Mouse (Mus musculus) heart, postnatal 0 days (tissue): ENCODE measurements around the gene Krtap24-1. TPM values are rescaled to one million over a fixed set of nuclear protein-coding genes. Genes with fewer than 3 reads are reported as not detected.

Experiments used
- ATAC-seq: fragments of 200-750 bp; cut with Nextera tagmentation; 2 replicates; pipeline ENCODE4 v1.8.0; 2017; ENCODE audit warnings: low read depth, moderate number of reproducible peaks, moderate library complexity; ENCODE audit not compliant: insufficient read depth
- DNase-seq: peaks from one replicate; pipeline ENCODE4 v3.0.0-alpha.2; 2016; ENCODE audit warnings: low spot score
- H3K27ac ChIP-seq: fragments of 300-500 bp; sonication (generic); 2 replicates; pipeline ENCODE4 v1.5.1; 2014; ENCODE audit warnings: low read depth, mild to moderate bottlenecking
- H3K27me3 ChIP-seq: fragments of 300-500 bp; sonication (generic); 2 replicates; pipeline ENCODE4 v1.6.1; 2014; ENCODE audit warnings: low read length, mixed read lengths; ENCODE audit not compliant: control insufficient read depth, insufficient read depth
- H3K36me3 ChIP-seq: fragments of 300-500 bp; sonication (generic); replicated peaks from 2 replicates; pipeline ENCODE4 v1.6.1; 2014; ENCODE audit warnings: low read length, mixed read lengths; ENCODE audit not compliant: control insufficient read depth, insufficient read depth
- H3K4me1 ChIP-seq: fragments of 300-500 bp; sonication (generic); 2 replicates; pipeline ENCODE4 v1.6.1; 2014; ENCODE audit warnings: antibody characterized with exemption; ENCODE audit not compliant: control insufficient read depth, insufficient read depth
- H3K4me2 ChIP-seq: fragments of 300-500 bp; sonication (generic); 2 replicates; pipeline ENCODE4 v1.6.1; 2014; ENCODE audit warnings: low read depth, mild to moderate bottlenecking, low read length, moderate library complexity
- H3K4me3 ChIP-seq: fragments of 300-500 bp; sonication (generic); 2 replicates; pipeline ENCODE4 v1.5.1; 2014; ENCODE audit warnings: low read depth, low read length
- H3K9ac ChIP-seq: fragments of 300-500 bp; sonication (generic); replicated peaks from 2 replicates; pipeline ENCODE4 v1.6.1; 2014; ENCODE audit warnings: low read depth, low read length, mixed read lengths
- H3K9me3 ChIP-seq: fragments of 300-500 bp; sonication (generic); replicated peaks from 2 replicates; pipeline ENCODE4 v1.6.1; 2016; ENCODE audit warnings: low read length; ENCODE audit not compliant: control insufficient read depth
- CTCF ChIP-seq: IDR thresholded peaks from 2 replicates; pipeline ENCODE4 v1.5.1; 2016; ENCODE audit warnings: antibody characterized with exemption, control low read depth, low read depth
- EP300 ChIP-seq: IDR thresholded peaks from 2 replicates; pipeline ENCODE4 v1.6.1; 2016; ENCODE audit warnings: antibody characterized with exemption, low read depth
- whole genome bisulfite sequencing: fragments of 180-500 bp; shearing (Covaris S2); extraction: QIAGEN DNeasy Blood & Tissue Kit; methylation state at CpG from one replicate; pipeline ENCODE4 v1.1.7; 2014; 5-methylcytosine and 5-hydroxymethylcytosine counted together
- polyA plus RNA-seq: library from polyadenylated mRNA; unstranded; fragments of >200 nt; fragmentation: Nextera tagmentation; extraction: Ambion mirVana; gene quantifications from 2 replicates; pipeline ENCODE4 v1.2.1, GENCODE M21; 2015
- total RNA-seq: library from RNA; depleted of rRNA; stranded (reverse); fragments of >200 nt; gene quantifications from 2 replicates; pipeline ENCODE4 v1.2.3, GENCODE M21; 2014; ENCODE audit warnings: low replicate concordance; rRNA removed

Gene Krtap24-1
- total and polyA plus RNA-seq, 2 experiments from 2014 or later: not detected

GRCm38 (mm10) chr16:88563045-88563913 lies 48.8 kb downstream of the Krtap24-1 start, which contains the start of gene Cldn8:
Gene Cldn8, minus strand, starts transcription at chr16:88563183.
- no peaks in the 10 kb centered on the region for H3K36me3 ChIP-seq
- no peaks in the 10 kb centered on the region for H3K4me1 ChIP-seq
- no peaks in the 10 kb centered on the region for H3K27me3 ChIP-seq
- no peak within 1 kb of the TSS for H3K27ac ChIP-seq
- DNase-seq: no peak
- no peak for ATAC-seq
- TF ChIP-seq EP300 (no peak), CTCF (no peak)
- 70% methylated on average over 6 of the region's 6 CpGs for WGBS
- H3K4me2 ChIP-seq: no peak within 1 kb of the TSS
- H3K4me3 ChIP-seq: no peak within 1 kb of the TSS
- no peak within 1 kb of the TSS for H3K9ac ChIP-seq
- no peaks in the 10 kb centered on the region for H3K9me3 ChIP-seq

GRCm38 (mm10) chr16:88561617-88562164 lies 50.4 kb downstream of the Krtap24-1 start:
- DNase-seq: no peak
- H3K4me2 ChIP-seq: no peak overlapping the region
- H3K36me3 ChIP-seq: no peaks in the 10 kb centered on the region
- H3K9me3 ChIP-seq: no peaks in the 10 kb centered on the region
- H3K27ac ChIP-seq: no peak overlapping the region
- H3K4me1 ChIP-seq: no peaks in the 10 kb centered on the region
- 44% methylated on average over 6 of the region's 6 CpGs for whole genome bisulfite sequencing
- H3K4me3 ChIP-seq: no peak overlapping the region
- no peaks in the 10 kb centered on the region for H3K27me3 ChIP-seq
- no peak for ATAC-seq
- no peak for TF ChIP-seq EP300
- no peak overlapping the region for H3K9ac ChIP-seq

Other genes with a start within 250 kb of the Krtap24-1 start
- not detected in 2 replicates for gene Cldn17, start 105.3 kb downstream of the Krtap24-1 start, total RNA-seq
- gene Cldn17, start 105.3 kb downstream of the Krtap24-1 start, polyA plus RNA-seq: not detected in 2 replicates
- 6.8 TPM in 1 of 2 replicates, not detected in the other for gene Cldn8, start 49.1 kb downstream of the Krtap24-1 start, total RNA-seq
- 0.14 TPM in 1 of 2 replicates, not detected in the other for gene Cldn8, start 49.1 kb downstream of the Krtap24-1 start, polyA plus RNA-seq
- not detected in 2 replicates for gene 2310079G19Rik, start 15.4 kb upstream of the Krtap24-1 start, total RNA-seq
- not detected in 2 replicates for gene 2310079G19Rik, start 15.4 kb upstream of the Krtap24-1 start, polyA plus RNA-seq
- gene Krtap26-1, start 35.5 kb upstream of the Krtap24-1 start, total RNA-seq: not detected in 2 replicates
- not detected in 2 replicates for gene Krtap26-1, start 35.5 kb upstream of the Krtap24-1 start, polyA plus RNA-seq
- not detected in 2 replicates for gene Krtap27-1, start 59.4 kb upstream of the Krtap24-1 start, total RNA-seq
- gene Krtap27-1, start 59.4 kb upstream of the Krtap24-1 start, polyA plus RNA-seq: not detected in 2 replicates
- not detected in 2 replicates for gene 2310061N02Rik, start 95.7 kb upstream of the Krtap24-1 start, total RNA-seq
- gene 2310061N02Rik, start 95.7 kb upstream of the Krtap24-1 start, polyA plus RNA-seq: not detected in 2 replicates
- gene Krtap13-1, start 116.6 kb upstream of the Krtap24-1 start, total RNA-seq: not detected in 2 replicates
- gene Krtap13-1, start 116.6 kb upstream of the Krtap24-1 start, polyA plus RNA-seq: not detected in 2 replicates
- not detected in 2 replicates for gene Krtap13, start 139.4 kb upstream of the Krtap24-1 start, total RNA-seq
- not detected in 2 replicates for gene Krtap13, start 139.4 kb upstream of the Krtap24-1 start, polyA plus RNA-seq
- not detected in 2 replicates for gene 2310034C09Rik, start 146.6 kb upstream of the Krtap24-1 start, total RNA-seq
- gene 2310034C09Rik, start 146.6 kb upstream of the Krtap24-1 start, polyA plus RNA-seq: not detected in 2 replicates
- gene 2310057N15Rik, start 161.9 kb upstream of the Krtap24-1 start, total RNA-seq: not detected in 2 replicates
- not detected in 2 replicates for gene 2310057N15Rik, start 161.9 kb upstream of the Krtap24-1 start, polyA plus RNA-seq
- not detected in 2 replicates for gene Gm5965, start 165.6 kb upstream of the Krtap24-1 start, total RNA-seq
- not detected in 2 replicates for gene Gm5965, start 165.6 kb upstream of the Krtap24-1 start, polyA plus RNA-seq
- not detected in 2 replicates for gene Gm20741, start 199.9 kb upstream of the Krtap24-1 start, total RNA-seq
- not detected in 2 replicates for gene Gm20741, start 199.9 kb upstream of the Krtap24-1 start, polyA plus RNA-seq
- not detected in 2 replicates for gene Krtap15, start 207.9 kb upstream of the Krtap24-1 start, total RNA-seq
- gene Krtap15, start 207.9 kb upstream of the Krtap24-1 start, polyA plus RNA-seq: not detected in 2 replicates
- not detected in 2 replicates for gene Krtap14, start 213.9 kb upstream of the Krtap24-1 start, total RNA-seq
- not detected in 2 replicates for gene Krtap14, start 213.9 kb upstream of the Krtap24-1 start, polyA plus RNA-seq